Mouse (Mus musculus): ENCODE results near the gene Stxbp1.

Gene Stxbp1

DNA sequence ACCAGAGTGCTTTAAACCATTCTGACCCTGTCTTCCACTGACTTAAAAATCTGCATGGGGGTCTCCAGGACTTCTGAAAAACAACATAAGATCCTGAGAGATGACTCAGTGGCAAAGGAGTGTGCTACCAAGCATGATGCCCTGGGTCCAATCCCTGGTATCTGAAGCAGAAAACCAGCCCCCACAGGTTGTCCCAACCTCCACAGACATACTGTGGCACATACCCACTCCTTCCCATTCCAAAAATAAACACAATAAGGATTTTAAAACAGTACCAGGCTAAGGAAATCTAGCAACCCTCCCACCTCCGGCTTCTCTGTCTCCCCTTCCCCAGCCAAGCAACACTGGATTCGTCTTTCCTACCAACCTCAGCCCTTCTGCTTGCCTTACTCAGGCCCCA is 7.8 kb downstream of the Stxbp1 start:
- DNase-seq (ENCODE audit: inconsistent ontology term) = no peak

DNA sequence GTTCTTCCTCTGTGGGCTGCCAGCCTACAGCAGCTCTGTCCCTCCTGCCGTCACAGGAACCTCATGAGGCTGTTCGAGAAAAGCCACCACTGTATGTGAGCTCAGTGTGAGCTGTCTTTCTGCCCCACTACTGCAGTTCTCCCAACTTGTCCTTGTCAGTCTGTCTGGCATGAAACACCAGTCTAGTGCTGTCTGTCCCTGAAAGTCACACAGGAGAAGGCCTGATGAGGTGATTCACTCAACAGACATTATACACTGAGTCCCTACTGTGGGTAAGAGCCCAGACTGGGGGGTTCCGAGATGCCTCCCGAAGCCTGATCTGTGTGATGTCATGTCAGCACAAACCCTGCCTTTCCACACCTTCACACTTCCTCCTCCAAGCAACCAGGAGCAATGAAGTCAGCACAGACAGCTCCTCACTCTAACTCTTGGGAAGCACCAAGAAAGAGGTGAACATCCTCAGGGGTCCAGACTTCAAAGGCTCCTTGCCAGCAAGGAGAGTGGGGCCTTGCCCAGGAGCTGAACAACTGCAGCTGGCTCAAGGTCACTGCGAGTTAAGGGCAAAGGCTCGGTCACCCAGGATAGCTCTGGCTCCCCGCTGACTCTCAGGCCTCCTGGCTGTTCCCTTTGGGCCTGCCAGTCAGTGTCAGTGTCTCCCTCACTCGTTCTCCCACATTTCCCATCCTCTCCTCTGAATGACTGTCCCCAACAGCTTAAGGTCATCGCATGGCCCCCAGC is 8.7 kb downstream of the Stxbp1 start:
- DNase-seq (ENCODE audit: inconsistent ontology term) = no peak

DNA sequence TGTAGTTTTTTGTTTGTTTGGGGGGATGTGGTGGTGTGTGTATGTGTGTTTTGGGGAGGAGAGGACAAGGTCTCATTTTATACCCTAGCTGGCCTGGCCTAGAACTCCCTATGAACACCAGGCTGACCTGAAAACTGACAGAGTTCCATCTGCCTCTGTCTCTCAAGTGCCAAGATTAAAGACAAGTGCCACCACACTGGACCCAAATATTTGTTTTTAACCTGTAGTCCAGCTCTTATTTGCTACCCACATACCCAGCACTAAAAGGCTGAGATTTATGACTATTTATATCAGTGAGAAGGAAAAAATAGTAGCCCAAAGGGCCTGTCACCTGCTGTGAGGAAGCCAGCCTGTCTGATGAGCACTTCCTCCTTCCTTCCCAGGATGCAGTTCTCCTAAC is 11.5 kb downstream of the Stxbp1 start:
- DNase-seq (ENCODE audit: inconsistent ontology term) = no peak

- no peak for DNase-seq (ENCODE audit: inconsistent ontology term)
Observed at GRCm38 (mm10) chr2:32834496-32834895, 12.5 kb downstream of the Stxbp1 start.

- DNase-seq (ENCODE audit: inconsistent ontology term) = no peak
Observed at GRCm38 (mm10) chr2:32828979-32829676, 17.9 kb downstream of the Stxbp1 start.

DNA sequence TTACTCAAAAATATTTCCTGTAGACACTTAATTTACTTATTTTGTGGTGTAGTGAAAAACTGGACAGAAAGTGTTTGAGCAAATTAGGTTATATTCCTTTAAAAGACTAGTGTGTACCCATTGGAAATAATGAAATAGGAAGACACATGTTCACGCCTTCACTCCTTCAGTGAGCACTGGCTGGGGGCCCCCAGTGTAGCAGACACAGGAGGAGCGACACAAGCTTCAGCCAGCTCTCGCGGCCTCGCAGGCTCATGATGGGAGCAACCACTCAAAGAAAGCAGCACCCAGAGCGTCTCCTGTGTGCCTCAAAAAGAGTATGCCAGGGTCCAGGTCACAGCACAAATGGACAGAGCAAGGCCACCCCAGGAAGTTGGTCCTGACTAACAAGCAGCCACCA is 21.2 kb downstream of the Stxbp1 start:
- no peak for DNase-seq (ENCODE audit: inconsistent ontology term)

DNA sequence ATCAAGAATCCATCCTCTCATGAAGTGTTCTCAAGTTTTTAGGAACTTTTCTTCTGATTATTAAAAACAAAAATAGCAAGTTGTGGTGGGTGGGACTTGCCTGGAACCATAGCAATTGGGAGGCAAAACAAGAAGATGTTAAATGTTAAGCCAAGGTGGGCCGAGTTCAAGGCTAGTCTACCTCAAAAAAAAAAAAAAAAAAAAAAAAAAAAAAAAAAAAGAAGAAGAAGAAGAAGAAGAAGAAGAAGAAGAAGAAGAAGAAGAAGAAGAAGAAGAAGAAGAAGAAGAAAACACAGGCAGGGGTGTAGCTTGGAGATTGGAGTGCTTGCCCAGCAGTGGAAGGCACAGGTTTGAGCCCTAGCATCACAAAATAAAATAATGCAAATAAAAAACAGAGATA is 22.3 kb downstream of the Stxbp1 start:
- no peak for DNase-seq (ENCODE audit: inconsistent ontology term)

GRCm38 (mm10) chr2:32824181-32824580 is 22.9 kb downstream of the Stxbp1 start:
- DNase-seq (ENCODE audit: inconsistent ontology term) = no peak

DNA sequence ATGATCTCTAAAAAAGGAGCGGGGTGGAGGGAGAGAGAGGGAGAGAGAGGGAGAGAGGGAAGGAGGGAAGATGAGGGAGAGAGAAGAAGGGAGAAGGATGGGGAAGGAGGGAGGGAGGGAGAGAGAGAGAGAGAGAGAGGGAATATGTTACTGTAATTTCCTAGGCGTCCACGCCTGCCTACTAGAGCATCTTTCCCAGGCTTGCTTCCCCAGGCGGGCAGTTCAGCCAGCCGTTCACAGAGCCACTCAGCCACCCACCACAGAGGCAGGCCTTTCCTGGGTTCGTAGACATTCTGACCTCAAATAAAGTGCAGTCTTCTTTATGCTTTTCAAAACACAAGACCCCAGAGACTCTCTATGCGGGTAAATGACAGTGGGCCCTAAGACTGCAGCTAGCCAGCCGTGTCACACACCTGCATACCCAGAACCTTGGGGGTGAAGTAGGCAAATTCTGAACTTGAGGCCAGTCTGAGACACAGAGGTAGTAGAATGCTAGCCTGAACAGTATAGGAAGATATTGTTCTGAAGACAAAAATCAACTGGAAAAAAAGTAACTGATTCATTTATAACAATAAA is 23.4 kb downstream of the Stxbp1 start:
- DNase-seq (ENCODE audit: inconsistent ontology term) = no peak

- DNase-seq (ENCODE audit: inconsistent ontology term) = peak; percentile 24
Observed at GRCm38 (mm10) chr2:32823153-32823552, 23.9 kb downstream of the Stxbp1 start.

GRCm38 (mm10) chr2:32822643-32823042 is 24.4 kb downstream of the Stxbp1 start:
- DNase-seq (ENCODE audit: inconsistent ontology term) = no peak

- DNase-seq (ENCODE audit: inconsistent ontology term) = no peak
Observed at GRCm38 (mm10) chr2:32821041-32821802, 25.8 kb downstream of the Stxbp1 start.

- no peak for DNase-seq (ENCODE audit: inconsistent ontology term)
Observed at GRCm38 (mm10) chr2:32818208-32818607, 28.8 kb downstream of the Stxbp1 start.

DNA sequence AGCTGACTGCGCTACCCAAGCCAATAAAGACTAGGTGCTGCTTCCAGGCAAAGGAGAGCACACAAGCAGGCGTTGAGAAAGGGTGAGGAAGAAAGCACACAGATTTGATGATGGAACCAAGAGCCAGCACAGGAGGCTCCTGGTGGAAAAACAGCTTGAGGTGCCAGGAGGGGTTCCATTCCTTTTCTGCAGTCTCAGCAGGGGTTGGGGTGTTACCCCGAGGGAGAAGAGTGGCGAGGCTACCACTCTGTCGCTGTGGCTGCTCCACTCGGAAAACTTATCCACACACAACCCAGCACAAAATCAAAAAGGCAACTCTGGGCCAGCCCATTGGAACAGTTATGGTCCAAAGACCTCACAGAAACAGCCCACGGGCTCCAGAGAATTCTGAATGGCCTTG is 29.5 kb downstream of the Stxbp1 start:
- no peak for DNase-seq (ENCODE audit: inconsistent ontology term)

DNA sequence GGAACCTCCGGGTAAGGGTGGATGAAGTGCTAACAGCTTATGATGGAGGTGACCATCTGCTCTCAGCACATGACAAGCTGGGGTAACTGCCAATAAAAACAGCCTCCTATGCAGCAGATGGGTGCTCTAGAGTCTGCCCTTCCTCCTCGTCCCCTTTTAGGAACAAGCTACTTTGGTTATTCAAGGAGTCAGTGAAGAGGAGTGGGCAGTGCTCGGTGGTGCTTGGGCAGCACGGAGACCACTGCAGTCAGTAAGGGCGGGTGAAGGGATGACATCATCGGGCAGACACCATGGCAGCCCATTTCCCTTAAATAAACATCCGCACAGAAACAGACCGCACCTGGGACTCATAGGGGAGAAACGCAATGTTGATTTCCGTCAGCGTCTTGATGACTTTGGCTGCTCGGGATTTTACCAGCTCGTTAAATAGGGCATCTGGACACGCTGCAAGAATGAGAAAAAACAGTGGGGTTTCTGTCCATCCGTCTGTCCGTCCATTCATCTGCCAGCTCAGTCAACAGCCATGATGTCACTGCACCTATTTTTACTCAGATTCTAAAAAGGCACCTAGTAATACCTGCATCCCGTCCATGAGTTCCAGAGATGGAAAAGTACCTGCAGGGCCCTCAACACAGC is 30.0 kb downstream of the Stxbp1 start:
- DNase-seq (ENCODE audit: inconsistent ontology term) = no peak

DNA sequence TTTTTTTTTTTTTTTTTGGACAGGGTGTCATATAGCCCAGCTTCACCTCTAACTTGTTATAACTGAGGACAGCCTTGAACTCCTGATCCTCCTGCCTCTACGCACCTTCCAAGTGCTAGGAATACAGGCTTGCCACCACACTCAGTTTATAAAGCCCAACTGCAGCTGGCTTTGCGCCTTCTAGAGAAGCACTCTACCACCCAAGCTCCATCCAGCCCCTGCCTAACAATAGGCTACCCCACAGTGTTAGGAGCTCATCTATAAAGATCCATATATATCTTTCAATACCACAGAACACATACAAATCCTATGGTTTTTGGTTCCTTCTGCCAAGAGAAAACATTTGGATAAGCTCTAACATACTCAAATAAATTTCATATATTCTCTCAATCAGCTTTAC is 30.5 kb downstream of the Stxbp1 start:
- no peak for DNase-seq (ENCODE audit: inconsistent ontology term)

GRCm38 (mm10) chr2:32811959-32812358 is 35.1 kb downstream of the Stxbp1 start:
- DNase-seq (ENCODE audit: inconsistent ontology term) = no peak

DNA sequence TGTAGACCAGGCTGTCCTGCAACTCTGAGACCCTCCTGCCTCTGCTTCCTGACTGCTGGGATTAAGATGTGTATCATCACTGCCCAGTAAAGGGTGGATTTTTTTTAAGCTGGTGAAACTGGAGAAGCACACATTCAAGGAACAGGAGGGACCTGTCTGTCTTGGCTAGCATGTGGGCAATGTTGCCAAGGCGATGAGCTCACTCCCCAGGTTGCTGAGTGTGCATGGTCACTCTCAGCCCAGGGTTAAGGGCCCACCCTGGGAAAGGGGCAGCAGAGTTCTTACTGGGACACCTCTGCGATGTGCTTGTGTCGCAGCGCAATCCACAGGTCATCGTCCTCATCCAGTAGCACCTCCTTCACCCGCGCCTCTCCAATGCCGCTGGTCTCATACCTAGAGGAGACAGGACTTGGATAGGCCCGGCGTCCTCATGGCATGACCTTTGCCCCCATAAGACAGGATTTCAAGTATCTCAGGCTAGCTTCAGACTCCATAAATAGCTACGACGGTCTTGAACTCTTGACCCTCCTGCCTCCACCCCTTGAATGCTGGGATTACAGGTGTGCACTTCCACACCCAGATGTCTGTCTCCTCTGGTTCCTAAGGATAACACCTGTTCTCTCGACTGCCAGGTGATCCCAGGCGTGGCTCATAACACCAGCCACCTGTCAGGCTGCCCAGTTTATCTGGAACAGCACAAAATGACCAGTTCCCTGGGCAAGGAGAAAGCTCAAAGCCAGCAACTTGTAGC is 38.1 kb downstream of the Stxbp1 start:
- no peak for DNase-seq (ENCODE audit: inconsistent ontology term)

GRCm38 (mm10) chr2:32798251-32798962 is 48.6 kb downstream of the Stxbp1 start:
- no peak for DNase-seq (ENCODE audit: inconsistent ontology term)

GRCm38 (mm10) chr2:32795748-32796418 is 51.2 kb downstream of the Stxbp1 start:
- DNase-seq (ENCODE audit: inconsistent ontology term) = no peak
